Mouse (Mus musculus) C3H10T1/2 (cell line): Measurements from ENCODE around the gene Mllt10. TPM values are rescaled to one million over a fixed set of nuclear protein-coding genes. Genes with fewer than 3 reads are reported as not detected.

Experiments
- polyA plus RNA-seq, 2 experiments: library from polyadenylated mRNA; unstranded; fragments of >200 nt; fragmentation: generic; extraction: Trizol; gene quantifications; one replicate each; pipeline ENCODE4 v1.2.1; 2012; ENCODE audit warnings: missing spikeins in 2 of 2

Gene Mllt10
- polyA plus RNA-seq = 1 to 10 TPM; 2.7 to 6.6 TPM

DNA sequence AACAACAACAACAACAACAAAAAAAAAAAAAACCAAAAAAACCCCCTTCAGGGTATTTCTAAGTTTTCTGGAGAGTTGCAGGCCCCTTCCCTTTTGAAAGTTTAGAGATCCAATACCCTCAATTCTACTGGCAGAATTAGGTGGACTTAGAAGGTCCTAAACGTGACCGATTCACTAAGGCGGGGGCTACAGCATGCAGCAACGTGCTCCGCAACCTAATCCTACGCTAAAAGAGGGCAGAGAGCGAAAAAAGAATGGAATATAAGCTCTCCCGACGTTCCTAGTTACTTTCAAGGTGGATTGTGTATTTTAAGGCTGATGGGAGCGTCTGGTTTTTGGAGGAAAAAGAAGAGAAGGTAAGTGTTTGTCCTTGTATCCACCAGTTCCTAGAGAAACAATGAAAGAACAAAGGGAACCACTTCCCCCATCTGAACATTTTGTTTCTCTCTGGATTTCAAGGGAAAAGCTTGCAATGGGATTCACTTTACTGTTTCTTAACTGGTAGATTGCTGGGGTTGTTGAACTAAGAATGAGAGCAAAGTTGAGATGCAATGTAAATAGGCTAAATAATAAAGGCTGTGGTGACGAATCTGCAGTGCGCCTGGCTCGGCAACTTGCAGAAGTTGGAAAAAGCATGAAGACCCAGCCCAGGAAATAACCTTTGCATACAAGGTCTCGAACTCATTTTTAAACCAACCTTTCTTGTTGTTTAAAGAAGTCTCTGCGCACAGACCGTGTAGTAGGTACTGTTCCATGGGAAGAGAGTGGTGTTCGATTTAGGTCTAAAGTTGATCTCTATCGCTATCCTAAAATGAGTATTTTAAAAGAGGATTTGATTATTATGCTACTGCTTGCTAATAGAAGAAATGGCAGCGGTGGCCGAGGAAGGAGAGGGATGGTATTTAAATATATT is at the start of gene Mllt10:
Gene Mllt10, plus strand, starts transcription at position 222 of the 913 bp plus-strand sequence.

DNA sequence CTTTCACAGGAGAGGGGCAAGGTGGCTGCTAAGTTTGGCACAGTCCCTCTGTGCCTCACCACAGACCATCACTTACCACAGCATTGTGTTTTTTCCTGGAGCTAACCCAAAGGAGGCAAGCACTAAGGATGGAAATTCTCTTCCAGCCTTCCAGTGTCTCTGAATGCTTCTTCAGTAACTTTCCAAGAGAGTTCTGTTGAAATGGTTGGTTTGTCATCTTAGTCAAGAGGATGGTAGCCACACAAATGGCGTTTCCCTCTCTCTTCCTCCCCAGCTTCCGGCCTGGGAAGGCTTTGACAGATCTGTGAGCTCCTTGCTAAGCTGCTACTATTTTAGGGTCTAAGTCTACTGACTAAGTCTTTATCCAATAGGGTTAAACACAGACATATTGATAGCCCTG is 17.5 kb upstream of the Mllt10 start, which contains the start of gene A930004D18Rik:
Gene A930004D18Rik, minus strand, starts transcription at position 247 of the 400 bp plus-strand sequence.

DNA sequence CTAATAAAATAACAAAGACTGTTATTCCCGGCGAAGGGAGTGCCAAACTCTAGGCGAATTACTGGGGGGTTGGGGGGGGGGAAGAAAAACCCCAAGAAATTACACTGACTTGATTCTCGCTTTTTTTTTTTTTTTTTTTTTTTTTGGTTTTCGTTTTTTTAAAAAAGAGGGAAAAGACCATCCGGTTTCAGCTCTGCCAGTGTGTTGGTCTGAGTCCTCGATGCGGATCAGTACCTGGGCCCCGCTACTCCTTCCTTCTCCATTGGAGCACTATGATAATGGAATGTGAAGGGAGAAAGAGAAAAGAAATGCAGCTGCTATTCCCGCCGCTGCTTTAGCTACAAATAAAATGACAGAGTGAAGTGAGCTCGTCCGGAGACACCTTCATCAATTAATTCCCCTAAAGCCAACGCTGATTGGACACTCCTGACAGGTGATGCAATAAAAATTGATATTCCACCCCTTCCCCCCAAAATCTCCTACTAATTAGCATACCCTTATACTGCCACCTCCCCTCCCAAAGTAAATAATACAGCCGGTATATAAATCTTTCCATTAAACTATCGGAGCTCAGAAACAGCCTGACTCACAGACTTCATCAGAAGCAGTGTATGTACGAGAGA is 6.5 kb upstream of the Mllt10 start, which contains the start of gene Skida1:
Gene Skida1, minus strand, starts transcription at position 599 of the 623 bp plus-strand sequence.

Other genes with a start within 250 kb of the Mllt10 start
- gene H2al2a, start 58.3 kb upstream of the Mllt10 start, polyA plus RNA-seq = not detected
- 1 to 10 TPM; 5.5 to 9.8 TPM for gene A930004D18Rik, start 17.5 kb upstream of the Mllt10 start, polyA plus RNA-seq
- gene Skida1, start 6.2 kb upstream of the Mllt10 start, polyA plus RNA-seq = under 1 TPM; 0.25 to 0.80 TPM